Mouse (Mus musculus): ENCODE data around the gene Olfr1359.
"Not testable (repeated sequence)": the region's sequence is repeated elsewhere in the genome, so short reads cannot be mapped to it uniquely, and the experiment has no call there.

The Olfr1359 gene

GRCm38 (mm10) chr13:21722993-21723836 is 25.3 kb downstream of the Olfr1359 start:
- no peak for DNase-seq (ENCODE audit: low spot score)

GRCm38 (mm10) chr13:21727948-21728572 is 30.1 kb downstream of the Olfr1359 start:
- DNase-seq (ENCODE audit: low spot score) = no peak

- DNase-seq (ENCODE audit: low spot score) = no peak
These were observed 31.6 kb downstream of the Olfr1359 start for GRCm38 (mm10) chr13:21729544-21729943.

GRCm38 (mm10) chr13:21733466-21733865 is 35.6 kb downstream of the Olfr1359 start:
- no peak for DNase-seq (ENCODE audit: low spot score)

- peak; percentile 52 for DNase-seq (ENCODE audit: low spot score)
These were observed 36.3 kb downstream of the Olfr1359 start for GRCm38 (mm10) chr13:21734010-21734905.

- peak; percentile 67 for DNase-seq (ENCODE audit: low spot score)
These were observed 37.2 kb downstream of the Olfr1359 start, which contains the start of gene Hist1h4j for GRCm38 (mm10) chr13:21734906-21735767. Gene Hist1h4j, plus strand, starts transcription at chr13:21735064.

GRCm38 (mm10) chr13:21745006-21745405 is 47.1 kb downstream of the Olfr1359 start:
- no peak for DNase-seq (ENCODE audit: low spot score)

- no peak for DNase-seq (ENCODE audit: low spot score)
These were observed 51.7 kb downstream of the Olfr1359 start for GRCm38 (mm10) chr13:21749387-21750158.

GRCm38 (mm10) chr13:21750159-21751017 is 52.5 kb downstream of the Olfr1359 start, which contains the start of gene Hist1h4k:
Gene Hist1h4k, minus strand, starts transcription at chr13:21750505.
- peak; percentile 85 for DNase-seq (ENCODE audit: low spot score)

- DNase-seq (ENCODE audit: low spot score) = no peak
These were observed 53.5 kb downstream of the Olfr1359 start for GRCm38 (mm10) chr13:21751417-21751816.

GRCm38 (mm10) chr13:21751827-21752226 is 53.9 kb downstream of the Olfr1359 start:
- no peak for DNase-seq (ENCODE audit: low spot score)

GRCm38 (mm10) chr13:21752356-21752755 is 54.4 kb downstream of the Olfr1359 start:
- DNase-seq (ENCODE audit: low spot score) = no peak

- no peak for DNase-seq (ENCODE audit: low spot score)
These were observed 55.2 kb downstream of the Olfr1359 start for GRCm38 (mm10) chr13:21753051-21753523.

- peak; percentile 69 for DNase-seq (ENCODE audit: low spot score)
These were observed 55.8 kb downstream of the Olfr1359 start, which contains the start of the genes Hist1h2ak and Hist1h2bn for GRCm38 (mm10) chr13:21753524-21754285. Gene Hist1h2ak, minus strand, starts transcription at chr13:21753827. Gene Hist1h2bn, plus strand, starts transcription at chr13:21754123.

- DNase-seq (ENCODE audit: low spot score) = not testable (repeated sequence)
These were observed 56.5 kb downstream of the Olfr1359 start for GRCm38 (mm10) chr13:21754294-21755001.

GRCm38 (mm10) chr13:21755707-21756106 is 57.8 kb downstream of the Olfr1359 start:
- DNase-seq (ENCODE audit: low spot score) = no peak
